Mouse (Mus musculus) intestine, embryonic 14.5 days (tissue): Measurements from ENCODE around the gene Insyn1. TPM values are rescaled to one million over a fixed set of nuclear protein-coding genes. Genes with fewer than 3 reads are reported as not detected.

Experiments used
- ATAC-seq: fragments of 200-750 bp; cut with Nextera tagmentation; replicated peaks from 2 replicates; pipeline ENCODE4 v1.8.0; 2017; ENCODE audit warnings: low read depth, moderate number of reproducible peaks, moderate TSS enrichment, moderate library complexity; ENCODE audit not compliant: low FRiP score, low TSS enrichment
- DNase-seq: peaks from one replicate; pipeline ENCODE4 v3.0.0-alpha.2; 2018; ENCODE audit warnings: low spot score
- H3K27ac ChIP-seq: fragments of 300-500 bp; sonication (generic); 2 replicates; pipeline ENCODE4 v1.5.1; 2014; ENCODE audit warnings: low read depth, mild to moderate bottlenecking, control low read depth
- H3K27me3 ChIP-seq: fragments of 300-500 bp; sonication (generic); replicated peaks from 2 replicates; pipeline ENCODE4 v1.6.1; 2014; ENCODE audit warnings: low read length, control low read depth; ENCODE audit not compliant: control insufficient read depth, insufficient read depth
- H3K36me3 ChIP-seq: fragments of 300-500 bp; sonication (generic); 2 replicates; pipeline ENCODE4 v1.6.1; 2014; ENCODE audit warnings: low read length, control low read depth; ENCODE audit not compliant: control insufficient read depth, insufficient read depth
- H3K4me1 ChIP-seq: fragments of 300-500 bp; sonication (generic); replicated peaks from 2 replicates; pipeline ENCODE4 v1.6.1; 2014; ENCODE audit warnings: low read length, control low read depth, mixed read lengths; ENCODE audit not compliant: control insufficient read depth, insufficient read depth
- H3K4me2 ChIP-seq: fragments of 300-500 bp; sonication (generic); 2 replicates; pipeline ENCODE4 v1.6.1; 2014; ENCODE audit warnings: low read length
- H3K4me3 ChIP-seq: fragments of 300-500 bp; sonication (generic); 2 replicates; pipeline ENCODE4 v1.5.1; 2014; ENCODE audit warnings: low read depth, low read length, control low read depth, mixed read lengths
- H3K9ac ChIP-seq: fragments of 300-500 bp; sonication (generic); 2 replicates; pipeline ENCODE4 v1.6.1; 2014; ENCODE audit warnings: mild to moderate bottlenecking, low read length
- H3K9me3 ChIP-seq: fragments of 300-500 bp; sonication (generic); 2 replicates; pipeline ENCODE4 v1.6.1; 2016; ENCODE audit warnings: low read length, control low read depth; ENCODE audit not compliant: control insufficient read depth
- WGBS: fragments of 180-500 bp; shearing (Covaris S2); extraction: QIAGEN DNeasy Blood & Tissue Kit; methylation state at CpG from one replicate; pipeline ENCODE4 v1.1.7; 2014; 5-methylcytosine and 5-hydroxymethylcytosine counted together
- polyA plus RNA-seq: library from polyadenylated mRNA; unstranded; fragments of >200 nt; fragmentation: Nextera tagmentation; extraction: Ambion mirVana; gene quantifications from 2 replicates; pipeline ENCODE4 v1.2.1, GENCODE M21; 2014

Insyn1 gene
- polyA plus RNA-seq, 1 experiment from 2014 or later = 1.9 TPM

DNA sequence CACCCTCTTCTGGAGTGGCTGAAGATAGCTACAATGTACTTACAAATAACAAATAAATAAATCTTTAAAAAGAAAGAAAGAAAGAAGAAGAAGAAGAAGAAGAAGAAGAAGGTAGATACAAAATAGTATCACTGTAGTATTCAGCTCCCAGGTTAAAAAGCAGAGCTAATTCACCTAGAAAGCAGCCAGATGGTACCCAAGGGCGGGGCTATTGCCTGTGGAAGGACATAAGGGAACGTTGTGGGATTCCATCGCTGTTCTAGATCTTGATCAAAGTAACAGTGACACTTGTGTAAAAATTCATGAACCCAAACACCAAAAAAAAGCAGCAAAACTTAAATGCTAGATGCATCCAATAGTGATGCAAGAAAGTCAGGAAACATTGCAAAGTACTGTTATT, 31.6 kb downstream of the Insyn1 start:
- Histone ChIP-seq H3K4me2 (no peak overlapping the region), H3K27me3 (no peaks in the 10 kb centered on the region), H3K36me3 (peaks cover 3% of the 10 kb centered on the region), H3K27ac (no peak overlapping the region), H3K4me1 (0 out of 2 replicates have a peak, but pooled peaks cover 6% of the 10 kb centered on the region), H3K9ac (no peak overlapping the region), H3K9me3 (no peaks in the 10 kb centered on the region), H3K4me3 (no peak overlapping the region)
- no peak for DNase-seq
- WGBS = 74% methylated on average over 3 of the region's 3 CpGs
- ATAC-seq = no peak

DNA sequence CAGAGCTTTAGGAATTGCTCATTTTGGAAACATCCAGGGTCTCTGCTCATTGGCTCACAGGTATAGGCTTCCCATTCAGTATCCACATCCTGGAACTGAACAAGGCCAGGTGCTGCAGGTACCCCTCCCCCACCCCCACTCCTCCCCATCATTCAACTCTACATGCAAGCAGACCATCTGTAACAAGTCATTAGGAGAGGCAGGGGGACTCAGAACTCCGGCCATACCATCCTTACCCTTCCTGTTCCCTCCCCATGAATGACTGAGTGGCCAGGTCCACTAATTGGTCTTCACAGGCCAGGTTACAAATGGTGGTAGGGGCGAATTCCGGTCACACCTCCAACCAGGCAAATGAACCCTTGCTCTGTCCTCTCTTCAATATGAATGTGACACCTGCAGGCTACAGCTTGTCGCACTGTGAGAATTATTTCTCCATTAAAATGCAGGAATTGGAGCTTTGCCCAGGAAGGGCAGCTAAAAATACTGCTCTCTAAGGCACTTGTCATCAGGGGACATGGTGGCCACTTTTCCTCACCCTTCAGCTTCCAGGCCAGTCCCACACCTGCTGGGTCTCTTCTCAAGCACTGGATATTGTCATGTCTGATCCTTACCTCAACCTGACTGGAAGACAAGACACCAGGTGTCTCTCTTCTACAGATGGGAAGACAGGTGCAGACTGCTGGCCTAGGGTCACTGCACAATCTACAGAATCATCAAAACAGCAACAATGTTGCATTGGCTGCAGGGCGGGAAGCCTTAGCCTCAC, 32.6 kb downstream of the Insyn1 start:
- Histone ChIP-seq H3K27ac (no peak overlapping the region), H3K27me3 (no peaks in the 10 kb centered on the region), H3K4me2 (no peak overlapping the region), H3K4me1 (0 out of 2 replicates have a peak, but pooled peaks cover 6% of the 10 kb centered on the region), H3K4me3 (no peak overlapping the region), H3K9me3 (no peaks in the 10 kb centered on the region), H3K36me3 (peaks cover 14% of the 10 kb centered on the region), H3K9ac (no peak overlapping the region)
- ATAC-seq = no peak
- WGBS = 79% methylated on average over 5 of the region's 5 CpGs
- DNase-seq = no peak

DNA sequence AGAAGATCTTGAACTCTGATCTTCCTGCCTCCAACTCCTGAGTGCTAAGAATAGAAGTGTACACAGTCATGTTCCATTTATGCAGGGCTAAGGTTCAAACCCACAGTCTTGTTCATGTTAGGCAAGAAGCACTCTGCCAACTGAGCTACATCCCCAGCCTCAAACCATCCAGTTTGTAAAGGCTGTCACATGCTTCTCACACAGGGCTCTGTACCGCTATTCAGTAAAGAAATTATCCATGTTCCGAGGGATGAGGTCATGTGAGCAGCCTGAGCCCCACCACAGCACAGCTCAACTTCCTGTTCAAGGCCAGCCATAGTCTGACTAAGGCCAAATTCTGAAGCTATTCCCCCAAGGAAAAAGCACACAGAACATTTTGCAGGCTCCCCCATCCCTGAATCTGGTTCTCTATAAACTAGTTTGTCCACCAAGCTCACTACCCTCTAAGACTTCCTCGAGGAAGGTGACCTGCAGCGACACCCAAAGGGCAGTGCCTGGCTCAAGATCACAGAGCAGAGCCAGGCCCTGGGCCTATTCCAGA, 33.5 kb downstream of the Insyn1 start:
- 0 out of 2 replicates have a peak, but pooled peaks cover 6% of the 10 kb centered on the region for H3K4me1 ChIP-seq
- no peaks in the 10 kb centered on the region for H3K27me3 ChIP-seq
- DNase-seq (no peak), ATAC-seq (no peak)
- H3K9ac ChIP-seq = no peak overlapping the region
- no peak overlapping the region for H3K27ac ChIP-seq
- H3K36me3 ChIP-seq = peaks cover 16% of the 10 kb centered on the region
- WGBS = 48% methylated on average over 4 of the region's 4 CpGs
- H3K4me2 ChIP-seq = no peak overlapping the region
- H3K4me3 ChIP-seq = no peak overlapping the region
- H3K9me3 ChIP-seq = no peaks in the 10 kb centered on the region

- WGBS = 91% methylated on average over 4 of the region's 4 CpGs
- Histone ChIP-seq H3K9me3 (no peaks in the 10 kb centered on the region), H3K27me3 (no peaks in the 10 kb centered on the region), H3K4me2 (no peak overlapping the region), H3K27ac (no peak overlapping the region), H3K4me1 (no peaks in the 10 kb centered on the region), H3K9ac (no peak overlapping the region), H3K36me3 (peaks cover 36% of the 10 kb centered on the region), H3K4me3 (no peak overlapping the region)
- ATAC-seq = no peak
- DNase-seq = no peak
These were observed 36.7 kb downstream of the Insyn1 start for GRCm38 (mm10) chr9:58525108-58525507.

- peaks cover 53% of the 10 kb centered on the region for H3K36me3 ChIP-seq
- no peaks in the 10 kb centered on the region for H3K27me3 ChIP-seq
- H3K4me3 ChIP-seq = no peak overlapping the region
- 56% methylated on average over 4 of the region's 4 CpGs for WGBS
- H3K4me1 ChIP-seq = no peaks in the 10 kb centered on the region
- H3K9ac ChIP-seq = no peak overlapping the region
- H3K9me3 ChIP-seq = no peaks in the 10 kb centered on the region
- ATAC-seq (no peak), DNase-seq (no peak)
- H3K27ac ChIP-seq = no peak overlapping the region
- H3K4me2 ChIP-seq = no peak overlapping the region
These were observed 39.4 kb downstream of the Insyn1 start for GRCm38 (mm10) chr9:58527841-58528240.

DNA sequence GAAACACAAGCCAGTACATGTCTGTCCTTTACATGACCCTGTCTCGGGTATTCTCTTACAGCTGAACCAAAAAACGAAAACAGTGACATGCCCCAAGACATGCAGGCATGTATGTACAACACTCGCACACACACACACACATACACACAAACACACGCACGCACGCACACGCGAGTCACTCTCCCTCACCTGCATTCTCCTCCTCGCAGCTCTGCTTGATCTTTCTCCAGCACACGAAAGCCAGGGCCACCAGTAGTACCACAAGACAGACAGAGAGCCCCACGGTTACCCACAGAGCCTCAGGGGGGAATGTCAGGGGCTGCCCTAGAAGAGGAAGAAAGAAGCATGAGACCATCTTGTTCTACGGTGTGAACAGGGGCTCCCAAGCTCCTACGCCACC, 42.0 kb downstream of the Insyn1 start:
- no peaks in the 10 kb centered on the region for H3K4me1 ChIP-seq
- no peak for ATAC-seq
- H3K36me3 ChIP-seq = peaks cover 57% of the 10 kb centered on the region
- no peak overlapping the region for H3K9ac ChIP-seq
- DNase-seq = no peak
- H3K4me3 ChIP-seq = no peak overlapping the region
- no peaks in the 10 kb centered on the region for H3K9me3 ChIP-seq
- no peak overlapping the region for H3K27ac ChIP-seq
- H3K4me2 ChIP-seq = no peak overlapping the region
- 92% methylated on average over 13 of the region's 13 CpGs for WGBS
- H3K27me3 ChIP-seq = no peaks in the 10 kb centered on the region

DNA sequence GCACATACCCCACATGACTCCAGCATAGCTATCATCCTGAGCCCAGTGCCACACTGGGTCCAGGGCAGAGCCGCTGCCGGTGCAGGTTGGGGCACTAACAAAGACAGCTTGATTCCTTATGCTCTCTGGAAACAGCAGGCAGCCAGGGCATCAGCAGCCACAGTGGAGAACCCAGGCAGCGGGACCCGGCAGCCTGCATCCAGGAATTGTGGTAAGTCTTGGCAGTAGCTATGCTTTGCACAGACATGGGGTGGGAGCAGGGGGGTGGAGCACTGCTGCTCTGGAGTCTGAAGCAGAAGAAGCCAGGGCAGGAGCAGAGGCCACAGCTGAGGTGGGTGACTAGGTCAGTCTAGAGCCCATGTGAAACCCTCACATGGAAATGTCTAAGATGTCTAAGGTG, 43.8 kb downstream of the Insyn1 start:
- H3K27ac ChIP-seq = no peak overlapping the region
- H3K4me2 ChIP-seq = no peak overlapping the region
- no peak overlapping the region for H3K9ac ChIP-seq
- no peaks in the 10 kb centered on the region for H3K27me3 ChIP-seq
- no peaks in the 10 kb centered on the region for H3K4me1 ChIP-seq
- ATAC-seq (no peak), DNase-seq (no peak)
- no peak overlapping the region for H3K4me3 ChIP-seq
- no peaks in the 10 kb centered on the region for H3K9me3 ChIP-seq
- WGBS = 93% methylated on average over 4 of the region's 4 CpGs
- H3K36me3 ChIP-seq = peaks cover 56% of the 10 kb centered on the region

- 93% methylated on average over 6 of the region's 6 CpGs for WGBS
- H3K4me1 ChIP-seq = no peaks in the 10 kb centered on the region
- no peak overlapping the region for H3K27ac ChIP-seq
- H3K4me3 ChIP-seq = no peak overlapping the region
- H3K36me3 ChIP-seq = peaks cover 53% of the 10 kb centered on the region
- H3K4me2 ChIP-seq = no peak overlapping the region
- H3K27me3 ChIP-seq = no peaks in the 10 kb centered on the region
- ATAC-seq (no peak), DNase-seq (no peak)
- no peak overlapping the region for H3K9ac ChIP-seq
- H3K9me3 ChIP-seq = no peaks in the 10 kb centered on the region
These were observed 44.9 kb downstream of the Insyn1 start for GRCm38 (mm10) chr9:58533322-58533721.

DNA sequence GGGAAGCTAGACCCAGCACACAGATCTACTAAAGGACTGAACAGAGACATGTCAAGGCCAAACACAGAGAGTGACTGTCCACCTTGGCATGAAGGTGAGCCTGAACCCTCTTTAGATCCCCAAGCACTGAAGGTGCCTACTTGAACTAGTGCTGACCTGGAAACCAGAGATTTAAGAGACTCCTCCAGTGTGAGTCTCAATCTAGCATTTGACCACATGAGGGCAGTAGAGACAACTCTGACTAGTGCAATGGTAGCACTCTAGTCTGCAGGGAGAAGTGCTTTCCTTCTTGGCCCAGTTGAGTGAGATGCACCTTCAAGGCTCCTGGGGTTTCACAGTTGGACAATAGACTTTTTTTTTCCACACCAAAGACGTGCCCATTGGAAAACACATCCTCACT, 46.4 kb downstream of the Insyn1 start:
- peak; percentile 64 for DNase-seq
- Histone ChIP-seq H3K27me3 (no peaks in the 10 kb centered on the region), H3K4me2 (no peak overlapping the region), H3K4me1 (no peaks in the 10 kb centered on the region), H3K9ac (no peak overlapping the region), H3K4me3 (no peak overlapping the region), H3K27ac (no peak overlapping the region), H3K9me3 (no peaks in the 10 kb centered on the region), H3K36me3 (peaks cover 55% of the 10 kb centered on the region)
- ATAC-seq = no peak
- 39% methylated on average over 1 of the region's 1 CpGs for WGBS
